Mouse (Mus musculus): ENCODE measurements around the gene Adgrv1. TPM values are rescaled to one million over a fixed set of nuclear protein-coding genes. Genes with fewer than 3 reads are reported as not detected.

Gene Adgrv1
- polyA plus RNA-seq, 1 experiment from 2014 or later = 33.7 TPM

DNA sequence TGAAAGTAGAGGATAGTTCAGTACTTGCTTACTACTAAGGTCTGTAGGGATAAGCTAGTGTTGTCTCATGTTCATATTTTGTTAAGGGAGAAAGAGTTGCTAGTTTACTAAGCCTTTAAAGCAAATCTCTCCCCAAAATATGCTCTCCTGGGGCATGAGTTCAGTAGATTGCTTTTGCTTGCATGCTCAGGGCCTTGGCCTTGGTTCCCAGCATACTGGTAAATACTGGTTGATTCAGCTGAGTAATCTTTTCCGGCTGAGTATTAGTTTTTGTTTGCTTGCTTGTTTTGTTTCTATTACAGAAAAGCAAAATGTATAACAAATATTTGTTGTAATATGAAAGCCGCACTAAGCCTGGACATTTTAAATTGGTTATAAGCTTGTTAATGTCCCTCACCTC is 422.4 kb downstream of the Adgrv1 start:
- WGBS = 93% methylated on average over 2 of the region's 2 CpGs
- H3K4me3 ChIP-seq = no peak overlapping the region
- 0 out of 2 replicates have a peak, but pooled peaks cover 6% of the 10 kb centered on the region for H3K9me3 ChIP-seq
- no peaks in the 10 kb centered on the region for H3K4me1 ChIP-seq
- H3K27me3 ChIP-seq (replicated peaks) = no peaks in the 10 kb centered on the region
- H3K9ac ChIP-seq = no peak overlapping the region
- no peaks in the 10 kb centered on the region for H3K36me3 ChIP-seq
- no peak overlapping the region for H3K27ac ChIP-seq
- no peak for ATAC-seq (ENCODE audit: low FRiP score, low read depth)
- no peak overlapping the region for H3K4me2 ChIP-seq (replicated peaks)

DNA sequence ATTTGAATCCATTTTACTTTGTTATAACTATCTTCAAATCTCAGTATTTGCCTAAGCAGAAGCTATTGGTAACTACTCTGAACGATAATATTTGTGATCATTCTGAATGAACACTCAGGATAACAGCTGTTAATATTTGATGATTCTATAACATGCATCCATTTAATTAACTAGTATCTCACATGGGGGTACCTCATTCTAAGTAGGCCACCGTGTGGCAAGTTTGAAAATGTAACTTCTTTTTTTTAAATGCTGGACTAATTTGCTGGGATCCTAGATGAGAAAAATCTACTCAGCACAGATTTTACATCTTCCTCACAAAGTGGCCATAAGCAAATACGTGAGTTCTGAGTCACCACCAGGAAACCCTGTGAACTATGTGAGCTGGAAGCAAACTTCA is 423.1 kb downstream of the Adgrv1 start:
- ATAC-seq (ENCODE audit: low FRiP score, low read depth) = no peak
- Histone ChIP-seq H3K4me2 (replicated peaks) (no peak overlapping the region), H3K4me3 (no peak overlapping the region), H3K9ac (no peak overlapping the region), H3K4me1 (no peaks in the 10 kb centered on the region), H3K27me3 (replicated peaks) (no peaks in the 10 kb centered on the region), H3K36me3 (no peaks in the 10 kb centered on the region), H3K9me3 (0 out of 2 replicates have a peak, but pooled peaks cover 6% of the 10 kb centered on the region), H3K27ac (no peak overlapping the region)
- 85% methylated on average over 3 of the region's 3 CpGs for WGBS

DNA sequence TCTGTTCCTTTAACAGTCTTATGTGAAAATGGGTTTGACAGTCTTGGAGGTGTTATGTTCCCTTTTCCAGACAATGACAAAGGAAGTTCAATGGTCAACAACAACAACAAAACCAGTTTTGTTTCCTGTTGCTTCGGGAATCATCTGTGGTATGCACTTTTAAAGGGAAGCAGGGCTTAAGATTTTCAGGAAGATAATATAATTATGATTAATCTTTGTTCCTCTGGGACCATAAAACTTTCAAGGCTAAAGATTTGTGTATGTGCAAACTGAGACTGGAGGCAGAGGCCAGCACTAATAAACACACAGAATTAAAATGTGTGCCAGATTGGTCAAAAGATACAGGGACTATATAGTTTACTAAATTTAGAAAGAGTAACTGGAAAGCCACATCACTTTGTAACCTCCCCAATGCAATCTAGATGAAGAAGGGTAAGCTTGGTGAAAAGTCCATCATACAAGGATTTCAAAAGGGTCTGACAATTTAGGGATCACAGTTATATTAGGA is 424.8 kb downstream of the Adgrv1 start:
- Histone ChIP-seq H3K4me1 (no peaks in the 10 kb centered on the region), H3K36me3 (no peaks in the 10 kb centered on the region), H3K27me3 (replicated peaks) (no peaks in the 10 kb centered on the region), H3K4me2 (replicated peaks) (no peak overlapping the region), H3K4me3 (no peak overlapping the region), H3K9ac (no peak overlapping the region), H3K27ac (no peak overlapping the region), H3K9me3 (0 out of 2 replicates have a peak, but pooled peaks cover under 1% of the 10 kb centered on the region)
- no peak for ATAC-seq (ENCODE audit: low FRiP score, low read depth)
- 71% methylated on average over 1 of the region's 1 CpGs for WGBS

DNA sequence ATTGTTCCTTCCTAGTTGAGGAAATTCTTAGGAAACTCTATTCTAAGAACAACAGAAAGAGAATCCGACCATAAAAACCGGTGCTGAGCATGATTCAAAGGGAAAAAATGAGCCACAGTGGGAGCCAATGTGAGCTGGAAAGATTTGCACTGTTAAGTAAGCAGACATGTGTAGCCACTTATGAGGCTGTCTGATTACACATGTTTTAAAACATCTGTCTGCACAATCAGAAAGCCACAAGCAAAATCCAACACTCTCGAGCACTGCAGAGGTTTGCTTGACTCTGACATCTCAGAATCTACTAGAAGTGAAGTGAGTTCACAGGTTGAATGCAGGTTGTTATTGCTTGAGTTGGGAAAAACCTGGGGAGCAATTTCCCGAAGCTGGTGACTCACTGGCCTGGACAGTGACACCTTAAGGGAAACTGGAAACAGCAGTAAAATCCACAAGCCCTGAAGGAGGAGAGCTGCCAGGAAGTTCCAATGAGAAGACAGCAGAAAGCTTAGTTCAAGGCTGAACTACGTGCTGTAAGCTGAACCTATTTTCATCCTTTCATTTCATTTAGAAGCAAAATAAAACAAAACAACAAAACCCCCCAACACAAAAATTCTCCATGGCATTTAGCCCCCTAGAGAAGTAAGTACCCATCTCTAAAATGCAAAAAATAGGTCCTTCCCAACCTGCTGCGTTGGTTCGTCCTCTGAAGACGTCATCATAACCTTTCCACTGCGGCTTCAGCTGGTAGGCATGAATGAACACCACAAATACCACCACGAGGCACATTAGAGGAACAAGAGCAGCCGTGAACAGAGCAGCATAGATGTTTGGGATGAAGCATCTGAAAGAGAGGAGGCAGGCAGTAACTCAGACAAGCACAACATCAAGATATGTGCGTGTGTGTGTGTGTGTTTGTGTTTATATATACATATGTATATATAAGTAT is 450.7 kb downstream of the Adgrv1 start:
- no peaks in the 10 kb centered on the region for H3K27me3 ChIP-seq (replicated peaks)
- ATAC-seq (ENCODE audit: low FRiP score, low read depth) = no peak
- no peak overlapping the region for H3K4me2 ChIP-seq (replicated peaks)
- no peak overlapping the region for H3K9ac ChIP-seq
- H3K4me1 ChIP-seq = no peaks in the 10 kb centered on the region
- H3K36me3 ChIP-seq = no peaks in the 10 kb centered on the region
- 83% methylated on average over 12 of the region's 12 CpGs for WGBS
- H3K27ac ChIP-seq = no peak overlapping the region
- no peak overlapping the region for H3K4me3 ChIP-seq
- no peaks in the 10 kb centered on the region for H3K9me3 ChIP-seq

DNA sequence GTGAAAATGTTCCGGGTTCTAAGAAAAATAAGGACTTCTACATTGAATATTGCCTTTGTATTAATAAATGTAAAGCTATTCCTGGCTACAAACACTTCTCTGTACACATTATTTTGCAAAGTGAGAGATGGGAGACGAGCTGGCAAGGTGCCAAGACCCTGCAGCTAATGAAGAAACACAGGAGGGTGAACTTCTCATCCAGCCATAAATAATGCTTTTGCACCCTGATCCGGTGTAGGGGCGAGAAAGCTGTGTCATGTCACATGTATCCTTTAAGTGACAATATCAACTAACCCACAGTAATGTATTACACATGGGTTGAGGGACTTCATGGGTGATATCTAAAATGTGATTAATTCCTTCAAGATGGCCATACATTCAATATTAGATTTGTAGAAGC is 451.5 kb downstream of the Adgrv1 start:
- ATAC-seq (ENCODE audit: low FRiP score, low read depth) = no peak
- no peaks in the 10 kb centered on the region for H3K4me1 ChIP-seq
- H3K4me3 ChIP-seq = no peak overlapping the region
- no peak overlapping the region for H3K27ac ChIP-seq
- WGBS = 60% methylated on average over 4 of the region's 4 CpGs
- H3K4me2 ChIP-seq (replicated peaks) = no peak overlapping the region
- H3K36me3 ChIP-seq = no peaks in the 10 kb centered on the region
- H3K9ac ChIP-seq = no peak overlapping the region
- H3K9me3 ChIP-seq = no peaks in the 10 kb centered on the region
- no peaks in the 10 kb centered on the region for H3K27me3 ChIP-seq (replicated peaks)

DNA sequence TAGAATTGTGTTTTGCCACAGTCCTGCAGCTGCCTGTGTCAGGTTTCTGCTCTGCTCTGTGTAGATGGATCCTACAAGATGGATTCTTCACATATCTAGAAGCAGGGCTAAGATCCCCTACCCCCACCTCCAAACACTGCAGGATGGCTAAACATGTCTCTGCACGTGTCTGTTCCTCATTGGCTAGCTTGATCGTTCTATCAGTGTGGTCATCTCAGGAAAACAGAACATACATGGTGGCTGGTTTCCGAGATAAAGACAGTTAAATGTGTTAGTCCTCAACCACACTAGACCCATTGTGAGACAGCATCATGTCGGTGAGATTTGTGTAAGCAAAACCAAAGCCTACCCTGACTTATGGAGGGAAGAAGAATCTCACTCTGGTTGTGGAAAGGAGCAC is 456.1 kb downstream of the Adgrv1 start:
- H3K27me3 ChIP-seq (replicated peaks) = no peaks in the 10 kb centered on the region
- ATAC-seq (ENCODE audit: low FRiP score, low read depth) = no peak
- H3K36me3 ChIP-seq = no peaks in the 10 kb centered on the region
- H3K4me3 ChIP-seq = no peak overlapping the region
- H3K9me3 ChIP-seq = no peaks in the 10 kb centered on the region
- WGBS = 91% methylated on average over 4 of the region's 4 CpGs
- no peak overlapping the region for H3K27ac ChIP-seq
- H3K4me2 ChIP-seq (replicated peaks) = no peak overlapping the region
- H3K9ac ChIP-seq = no peak overlapping the region
- H3K4me1 ChIP-seq = no peaks in the 10 kb centered on the region

DNA sequence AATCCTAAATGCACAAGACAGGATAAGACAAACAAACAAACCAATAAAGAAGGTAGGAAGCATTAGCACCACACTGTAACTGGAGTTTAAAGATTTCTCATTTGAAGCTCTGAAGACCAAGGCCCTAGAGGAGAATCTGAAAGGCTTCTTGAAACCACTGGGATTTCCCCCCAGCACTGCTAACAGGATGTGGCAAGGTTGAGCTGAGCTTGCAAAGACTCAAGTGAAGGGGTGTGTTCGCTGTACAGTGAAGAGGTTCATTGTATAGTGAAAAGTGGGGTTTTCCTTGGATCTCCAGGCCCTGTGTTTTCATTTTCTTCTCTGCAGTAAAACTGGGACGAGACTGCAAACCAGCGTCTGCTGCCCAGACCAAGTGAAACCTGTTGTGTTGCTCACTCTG is 456.9 kb downstream of the Adgrv1 start:
- WGBS = 82% methylated on average over 3 of the region's 3 CpGs
- H3K36me3 ChIP-seq = no peaks in the 10 kb centered on the region
- H3K4me1 ChIP-seq = no peaks in the 10 kb centered on the region

DNA sequence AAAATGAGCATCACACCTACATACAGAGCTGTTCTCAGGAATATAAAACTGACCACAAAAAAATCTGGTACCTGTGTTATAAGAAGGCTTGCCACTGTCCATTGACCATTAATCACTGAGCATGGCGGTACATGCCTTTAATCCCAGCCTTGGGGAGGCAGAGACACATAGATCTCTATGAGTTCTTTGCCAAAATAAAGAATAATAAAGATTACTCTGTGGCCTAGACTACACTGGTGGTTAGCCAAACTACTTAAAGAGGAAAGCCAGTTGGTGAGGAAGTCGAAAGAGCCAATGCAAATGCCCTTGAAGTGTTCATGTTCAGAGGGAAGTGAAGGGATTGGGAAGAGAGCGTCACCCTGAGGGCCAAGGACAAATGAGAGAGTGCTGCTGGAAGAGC is 461.8 kb downstream of the Adgrv1 start:
- 86% methylated on average over 3 of the region's 3 CpGs for WGBS
- H3K4me3 ChIP-seq = no peak overlapping the region
- H3K9ac ChIP-seq = no peak overlapping the region
- H3K27ac ChIP-seq = no peak overlapping the region
- H3K9me3 ChIP-seq = no peaks in the 10 kb centered on the region
- H3K4me1 ChIP-seq = no peaks in the 10 kb centered on the region
- H3K27me3 ChIP-seq (replicated peaks) = no peaks in the 10 kb centered on the region
- no peak overlapping the region for H3K4me2 ChIP-seq (replicated peaks)
- no peak for ATAC-seq (ENCODE audit: low FRiP score, low read depth)
- no peaks in the 10 kb centered on the region for H3K36me3 ChIP-seq

More for the DNA sequence above, 456.9 kb downstream of the Adgrv1 start:
- Histone ChIP-seq H3K9ac (no peak overlapping the region), H3K4me2 (replicated peaks) (no peak overlapping the region), H3K4me3 (no peak overlapping the region), H3K27ac (no peak overlapping the region), H3K27me3 (replicated peaks) (no peaks in the 10 kb centered on the region), H3K9me3 (no peaks in the 10 kb centered on the region)
- no peak for ATAC-seq (ENCODE audit: low FRiP score, low read depth)

DNA sequence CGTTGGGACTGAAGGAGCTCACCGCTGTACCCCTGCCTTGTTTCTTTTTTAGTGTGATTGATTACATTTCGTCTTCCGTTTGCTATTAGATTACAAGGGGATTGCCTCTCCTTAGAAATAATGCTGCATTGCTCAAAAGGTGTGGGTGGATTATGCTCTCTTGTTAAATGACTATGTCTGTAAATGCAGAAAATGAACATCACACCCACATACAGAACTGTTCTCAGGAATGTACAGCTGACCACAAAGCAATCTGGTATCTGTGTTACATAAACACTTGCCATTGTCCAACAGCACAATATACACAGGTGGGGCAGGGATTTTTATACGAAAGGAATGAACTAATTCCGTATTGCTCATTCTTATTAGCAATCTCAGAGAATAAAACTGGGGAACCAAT is 465.5 kb downstream of the Adgrv1 start:
- H3K9ac ChIP-seq = no peak overlapping the region

DNA sequence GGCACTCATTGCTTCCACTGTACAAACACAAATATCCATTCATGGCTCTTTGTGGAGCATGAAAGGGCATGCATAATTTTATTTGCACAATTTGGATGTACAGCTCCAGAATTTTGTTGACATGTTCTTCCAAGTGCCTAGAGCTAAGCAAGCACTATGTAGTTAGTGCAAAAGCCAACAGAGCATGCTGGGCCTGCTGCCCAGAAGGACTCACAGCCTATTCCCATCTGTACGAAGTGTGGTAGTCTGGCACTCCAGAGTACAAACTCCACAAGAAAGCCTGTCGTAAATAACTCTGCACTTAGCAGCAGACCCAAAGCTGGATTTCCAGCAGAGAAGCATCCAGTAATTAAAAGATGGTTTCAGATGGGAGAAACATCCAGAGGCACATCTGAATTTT is 473.1 kb downstream of the Adgrv1 start:
- H3K4me2 ChIP-seq (replicated peaks) = no peak overlapping the region
- no peaks in the 10 kb centered on the region for H3K27me3 ChIP-seq (replicated peaks)
- no peak overlapping the region for H3K27ac ChIP-seq
- H3K9me3 ChIP-seq = no peaks in the 10 kb centered on the region
- 59% methylated on average over 2 of the region's 2 CpGs for WGBS
- H3K4me3 ChIP-seq = no peak overlapping the region
- no peak for ATAC-seq (ENCODE audit: low FRiP score, low read depth)
- H3K36me3 ChIP-seq = no peaks in the 10 kb centered on the region
- no peaks in the 10 kb centered on the region for H3K4me1 ChIP-seq
- H3K9ac ChIP-seq = no peak overlapping the region

More for the DNA sequence above, 465.5 kb downstream of the Adgrv1 start:
- H3K36me3 ChIP-seq = no peaks in the 10 kb centered on the region
- H3K9me3 ChIP-seq = no peaks in the 10 kb centered on the region
- H3K4me2 ChIP-seq (replicated peaks) = no peak overlapping the region
- ATAC-seq (ENCODE audit: low FRiP score, low read depth) = no peak
- no peaks in the 10 kb centered on the region for H3K4me1 ChIP-seq
- no peaks in the 10 kb centered on the region for H3K27me3 ChIP-seq (replicated peaks)
- WGBS = 86% methylated on average over 6 of the region's 6 CpGs
- no peak overlapping the region for H3K4me3 ChIP-seq
- H3K27ac ChIP-seq = no peak overlapping the region

DNA sequence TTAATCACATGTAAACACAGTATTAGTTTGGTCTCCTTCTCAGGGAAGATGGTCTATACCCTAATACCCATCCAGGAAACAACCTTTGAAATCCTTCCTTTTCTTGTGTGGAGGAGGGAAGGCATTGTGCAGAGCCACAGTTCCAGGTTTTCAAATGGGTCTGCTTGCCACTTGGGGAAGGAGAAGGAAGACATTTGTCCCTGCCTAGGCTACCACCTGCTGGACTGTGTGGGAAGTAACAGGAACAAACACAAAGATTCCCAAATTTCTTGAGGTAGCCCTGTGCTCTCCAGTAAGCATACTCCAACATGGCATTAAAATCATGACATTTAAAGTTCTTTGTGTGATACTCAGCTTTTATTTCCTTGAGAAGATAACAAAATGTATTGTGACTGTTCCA is 477.6 kb downstream of the Adgrv1 start:
- Histone ChIP-seq H3K4me2 (replicated peaks) (no peak overlapping the region), H3K9me3 (no peaks in the 10 kb centered on the region), H3K4me1 (no peaks in the 10 kb centered on the region), H3K9ac (no peak overlapping the region), H3K27ac (no peak overlapping the region), H3K4me3 (no peak overlapping the region), H3K27me3 (replicated peaks) (no peaks in the 10 kb centered on the region), H3K36me3 (peaks cover 3% of the 10 kb centered on the region; the same call in 1 of the 2 replicates)
- ATAC-seq (ENCODE audit: low FRiP score, low read depth) = 0 out of 2 replicates have a peak, but pooled peaks have one; percentile 63

DNA sequence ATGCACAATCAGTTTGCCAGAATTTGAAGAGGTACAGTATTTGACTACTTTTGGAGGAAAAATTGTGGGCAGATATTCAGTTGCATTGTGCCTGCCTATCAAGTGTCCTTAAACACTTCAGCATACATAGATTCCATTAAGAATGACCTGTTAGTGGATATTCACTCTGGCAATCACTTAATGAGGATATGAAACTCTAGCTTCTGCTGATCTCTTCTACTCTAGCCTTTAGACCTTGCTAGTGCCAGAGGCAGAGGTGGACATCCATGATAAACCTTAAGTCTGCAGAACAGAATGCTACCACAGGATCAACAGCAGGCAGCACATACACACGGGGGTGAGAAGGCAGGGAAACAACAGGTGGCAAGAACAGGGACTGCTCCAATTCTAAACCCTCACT is 488.5 kb downstream of the Adgrv1 start:
- H3K4me3 ChIP-seq = no peak overlapping the region
- no peaks in the 10 kb centered on the region for H3K9me3 ChIP-seq
- H3K9ac ChIP-seq = no peak overlapping the region
- H3K4me2 ChIP-seq (replicated peaks) = no peak overlapping the region
- no peaks in the 10 kb centered on the region for H3K36me3 ChIP-seq
- no peaks in the 10 kb centered on the region for H3K27me3 ChIP-seq (replicated peaks)
- H3K4me1 ChIP-seq = no peaks in the 10 kb centered on the region
- no peak overlapping the region for H3K27ac ChIP-seq
- 77% methylated on average over 1 of the region's 1 CpGs for WGBS
- no peak for ATAC-seq (ENCODE audit: low FRiP score, low read depth)
